Mouse (Mus musculus): Measurements from ENCODE around the gene Serp2. TPM values are rescaled to one million over a fixed set of nuclear protein-coding genes. Genes with fewer than 3 reads are reported as not detected.

Serp2 gene
- total and polyA plus RNA-seq, 2 experiments from 2014 or later = 125 to 277 TPM

DNA sequence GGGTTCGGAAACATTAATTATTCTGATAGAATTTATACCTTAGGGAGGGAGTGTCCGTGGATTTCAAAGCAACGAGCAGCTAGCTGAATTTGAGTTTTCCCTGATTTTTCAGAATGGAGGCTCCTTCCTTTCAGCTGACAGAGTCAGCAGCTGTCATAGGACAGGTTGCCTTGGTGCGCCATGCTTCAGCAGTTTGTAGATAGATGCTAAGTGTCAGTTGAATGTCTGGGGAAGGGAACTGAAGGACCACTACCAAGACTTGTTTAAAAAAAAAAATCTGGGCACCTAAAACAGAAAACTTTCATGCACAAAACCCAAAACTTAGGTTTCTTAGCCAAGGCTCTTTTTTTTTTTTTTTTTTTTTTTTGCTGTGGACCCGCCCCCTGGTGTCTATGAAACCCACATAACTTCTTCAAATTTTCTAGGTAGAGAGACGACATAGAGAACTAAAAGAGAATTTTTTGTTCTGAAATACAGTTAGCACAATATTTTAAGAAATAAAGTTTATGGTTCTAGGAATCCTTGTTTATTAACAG lies 42.6 kb downstream of the Serp2 start:
- Histone ChIP-seq H3K4me1 (ENCODE audit: insufficient read depth) (no peaks in the 10 kb centered on the region), H3K36me3 (ENCODE audit: insufficient read depth) (no peaks in the 10 kb centered on the region), H3K4me3 (ENCODE audit: low read depth, low read length) (no peak overlapping the region), H3K4me2 (ENCODE audit: low read depth) (no peak overlapping the region), H3K27me3 (ENCODE audit: insufficient read depth, low read length) (no peaks in the 10 kb centered on the region), H3K27ac (ENCODE audit: low read depth, low read length) (no peak overlapping the region), H3K9me3 (ENCODE audit: low read length) (no peaks in the 10 kb centered on the region), H3K9ac (no peak overlapping the region)
- DNase-seq (no peak), ATAC-seq (peak; percentile 57; the same call in 1 of the 2 replicates)
- no peak for TF ChIP-seq CTCF (IDR thresholded peaks at IDR 0.05; ENCODE audit: low read depth)
- 36% methylated on average over 6 of the region's 6 CpGs for WGBS

DNA sequence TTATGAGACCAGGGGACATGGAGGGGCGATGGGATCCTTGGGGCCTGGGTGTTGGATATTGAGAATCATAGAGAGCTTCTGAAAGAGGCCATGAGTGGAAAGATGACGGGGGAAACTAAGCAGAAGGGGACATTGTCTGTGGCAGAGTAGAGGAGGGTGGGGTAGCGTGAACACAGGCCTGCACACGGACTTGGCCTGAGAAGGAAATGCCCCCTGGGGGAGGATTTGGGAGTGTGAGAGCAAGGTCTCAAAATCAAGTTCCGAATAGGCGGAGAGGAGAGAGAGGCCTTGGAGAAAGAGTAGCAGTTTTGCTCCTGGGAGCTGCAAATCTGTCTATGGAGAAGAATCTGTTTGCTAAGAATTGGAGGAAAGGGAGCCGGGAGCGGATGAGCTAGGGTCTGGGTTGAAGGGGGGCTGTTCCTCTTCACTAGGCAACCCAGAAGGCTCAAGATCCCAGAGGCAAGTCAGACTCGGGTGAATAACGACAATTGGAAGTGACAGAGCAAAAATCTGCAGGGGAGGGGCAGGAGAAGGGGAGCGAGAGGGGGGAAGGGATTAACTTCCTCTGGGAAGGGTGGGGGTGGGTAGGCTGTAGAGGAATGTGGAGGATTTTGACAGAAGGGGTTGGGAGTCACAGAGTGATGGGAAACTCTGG lies 43.2 kb downstream of the Serp2 start:
- 22% methylated on average over 11 of the region's 11 CpGs for WGBS
- TF ChIP-seq CTCF (IDR thresholded peaks at IDR 0.05; ENCODE audit: low read depth) = no peak
- DNase-seq (no peak), ATAC-seq (peak; percentile 59; the same call in 1 of the 2 replicates)
- Histone ChIP-seq H3K9ac (no peak overlapping the region), H3K4me1 (ENCODE audit: insufficient read depth) (no peaks in the 10 kb centered on the region), H3K4me2 (ENCODE audit: low read depth) (peak overlapping the region; percentile 13; the same call in 1 of the 2 replicates), H3K9me3 (ENCODE audit: low read length) (no peaks in the 10 kb centered on the region), H3K36me3 (ENCODE audit: insufficient read depth) (no peaks in the 10 kb centered on the region), H3K4me3 (ENCODE audit: low read depth, low read length) (no peak overlapping the region), H3K27ac (ENCODE audit: low read depth, low read length) (0 out of 2 replicates have a peak overlapping the region, but pooled peaks have one; percentile 29), H3K27me3 (ENCODE audit: insufficient read depth, low read length) (no peaks in the 10 kb centered on the region)

DNA sequence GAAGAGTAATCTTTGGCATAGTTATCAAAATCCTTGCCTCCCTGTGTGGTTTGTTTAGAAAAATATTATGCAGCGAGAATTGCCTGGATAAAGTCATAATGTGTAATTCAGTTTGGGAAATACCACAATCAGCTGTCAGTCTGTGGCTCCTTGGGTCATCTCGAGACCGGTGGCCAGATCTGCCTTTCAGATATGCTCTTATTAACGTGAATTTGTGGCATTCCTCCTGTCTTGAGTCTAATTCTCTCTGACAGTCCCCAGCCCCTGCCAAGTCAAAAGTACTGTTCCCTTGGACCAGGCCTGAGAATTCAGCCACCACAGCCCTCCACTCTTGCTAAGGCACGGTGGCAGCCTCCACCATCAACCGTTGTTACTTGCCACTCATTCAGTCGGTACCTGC lies 44.7 kb downstream of the Serp2 start:
- Histone ChIP-seq H3K9me3 (ENCODE audit: low read length) (no peaks in the 10 kb centered on the region), H3K27me3 (ENCODE audit: insufficient read depth, low read length) (no peaks in the 10 kb centered on the region), H3K9ac (no peak overlapping the region), H3K27ac (ENCODE audit: low read depth, low read length) (no peak overlapping the region), H3K36me3 (ENCODE audit: insufficient read depth) (peaks cover 10% of the 10 kb centered on the region; the same call in 1 of the 2 replicates), H3K4me3 (ENCODE audit: low read depth, low read length) (no peak overlapping the region), H3K4me2 (ENCODE audit: low read depth) (no peak overlapping the region), H3K4me1 (ENCODE audit: insufficient read depth) (peaks cover 4% of the 10 kb centered on the region; the same call in 1 of the 2 replicates)
- TF ChIP-seq CTCF (IDR thresholded peaks at IDR 0.05; ENCODE audit: low read depth) = no peak
- no peak for DNase-seq
- no peak for ATAC-seq
- 86% methylated on average over 7 of the region's 7 CpGs for WGBS

DNA sequence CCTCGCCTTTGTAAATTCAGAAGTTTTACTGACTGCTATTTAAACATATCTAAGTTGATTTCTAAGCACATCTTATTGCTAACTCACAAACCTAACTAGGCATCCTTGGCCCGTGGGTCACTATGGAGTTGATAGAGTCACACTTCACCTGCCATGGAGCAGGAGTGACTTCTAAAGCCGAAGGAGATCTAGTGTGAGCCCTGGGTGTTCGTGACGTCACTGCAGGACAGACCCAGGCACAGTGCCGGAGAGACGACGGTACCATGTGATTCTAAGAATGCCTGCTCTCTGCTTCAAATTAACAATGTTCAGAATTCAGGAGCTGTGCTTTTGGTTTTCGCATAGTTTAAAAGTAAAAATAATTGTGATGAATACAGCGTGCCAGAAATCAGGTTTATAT lies 48.0 kb downstream of the Serp2 start:
- 73% methylated on average over 10 of the region's 10 CpGs for WGBS
- ATAC-seq = no peak
- TF ChIP-seq CTCF (IDR thresholded peaks at IDR 0.05; ENCODE audit: low read depth) = no peak

DNA sequence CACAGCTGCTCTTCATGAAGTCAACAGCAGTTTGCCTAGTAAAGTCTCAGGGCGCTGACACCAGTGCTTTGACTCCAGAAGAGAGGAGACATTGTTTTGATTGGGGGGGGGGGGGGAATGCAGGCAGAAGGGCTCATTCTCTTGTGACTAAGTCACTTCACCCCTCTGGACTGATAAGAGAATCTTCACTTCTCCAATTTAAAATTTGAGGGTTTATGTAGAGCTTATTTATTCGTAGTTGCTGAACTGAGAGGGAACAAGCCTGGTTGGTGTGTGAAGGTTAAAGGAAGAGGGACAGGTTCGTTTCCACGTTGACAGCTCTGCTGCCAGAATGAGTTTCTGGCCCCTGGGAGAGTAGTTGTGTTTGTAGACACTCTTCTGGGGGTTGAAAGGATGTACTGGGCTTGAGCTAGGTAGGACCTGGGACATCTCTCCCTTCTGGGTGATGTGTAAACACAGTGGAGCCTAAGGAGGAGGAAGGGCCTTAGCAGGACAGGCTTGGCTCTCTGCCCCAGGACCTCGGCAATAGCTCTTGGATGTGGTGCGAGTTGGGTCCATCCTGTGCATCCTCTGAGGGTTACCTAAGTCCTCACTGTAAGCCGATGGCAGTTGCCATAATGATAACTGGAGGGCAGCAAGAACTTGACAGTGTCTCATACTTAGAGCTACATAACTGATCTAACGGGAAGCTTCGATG lies 48.7 kb downstream of the Serp2 start:
- WGBS = 82% methylated on average over 9 of the region's 9 CpGs
- no peak overlapping the region for H3K27ac ChIP-seq (ENCODE audit: low read depth, low read length)
- peak overlapping the region; percentile 85; the same call in 1 of the 2 replicates for H3K4me2 ChIP-seq (ENCODE audit: low read depth)
- H3K9ac ChIP-seq = no peak overlapping the region
- no peak overlapping the region for H3K4me3 ChIP-seq (ENCODE audit: low read depth, low read length)
- peaks cover 10% of the 10 kb centered on the region; the same call in 1 of the 2 replicates for H3K36me3 ChIP-seq (ENCODE audit: insufficient read depth)
- ATAC-seq = no peak
- no peaks in the 10 kb centered on the region for H3K9me3 ChIP-seq (ENCODE audit: low read length)
- H3K27me3 ChIP-seq (ENCODE audit: insufficient read depth, low read length) = no peaks in the 10 kb centered on the region
- peaks cover 4% of the 10 kb centered on the region; the same call in 1 of the 2 replicates for H3K4me1 ChIP-seq (ENCODE audit: insufficient read depth)
- DNase-seq = no peak
- no peak for TF ChIP-seq CTCF (IDR thresholded peaks at IDR 0.05; ENCODE audit: low read depth)

More for the DNA sequence above, 48.0 kb downstream of the Serp2 start:
- peaks cover 10% of the 10 kb centered on the region; the same call in 1 of the 2 replicates for H3K36me3 ChIP-seq (ENCODE audit: insufficient read depth)
- no peak overlapping the region for H3K4me3 ChIP-seq (ENCODE audit: low read depth, low read length)
- H3K27ac ChIP-seq (ENCODE audit: low read depth, low read length) = no peak overlapping the region
- no peaks in the 10 kb centered on the region for H3K9me3 ChIP-seq (ENCODE audit: low read length)
- DNase-seq = no peak
- H3K4me1 ChIP-seq (ENCODE audit: insufficient read depth) = peaks cover 4% of the 10 kb centered on the region; the same call in 1 of the 2 replicates
- no peak overlapping the region for H3K4me2 ChIP-seq (ENCODE audit: low read depth)
- H3K9ac ChIP-seq = no peak overlapping the region
- no peaks in the 10 kb centered on the region for H3K27me3 ChIP-seq (ENCODE audit: insufficient read depth, low read length)

DNA sequence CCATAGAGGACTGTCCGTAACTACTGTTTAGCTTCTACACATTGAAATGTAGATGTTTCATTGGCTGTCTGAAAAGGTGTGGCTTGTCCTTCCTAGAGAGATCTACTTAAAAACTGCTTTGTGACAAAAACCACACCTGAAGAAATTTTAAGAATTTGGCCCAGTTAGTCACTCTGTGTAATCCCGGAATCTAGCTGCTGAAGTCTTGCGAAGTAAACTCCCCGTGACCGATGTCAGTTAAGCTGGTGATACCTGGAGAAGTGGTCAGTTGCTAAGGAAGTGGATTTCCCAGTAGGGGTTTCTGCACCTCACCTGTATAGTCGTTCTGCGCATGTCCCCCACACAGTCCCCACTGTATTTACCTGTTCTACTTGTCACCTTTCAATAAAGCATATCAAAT lies 49.3 kb downstream of the Serp2 start:
- Histone ChIP-seq H3K9ac (no peak overlapping the region; the same call in 1 of the 2 replicates), H3K4me2 (ENCODE audit: low read depth) (peak overlapping the region; percentile 85), H3K4me3 (ENCODE audit: low read depth, low read length) (peak overlapping the region; percentile 65), H3K27me3 (ENCODE audit: insufficient read depth, low read length) (no peaks in the 10 kb centered on the region), H3K36me3 (ENCODE audit: insufficient read depth) (peaks cover 10% of the 10 kb centered on the region; the same call in 1 of the 2 replicates), H3K9me3 (ENCODE audit: low read length) (no peaks in the 10 kb centered on the region), H3K27ac (ENCODE audit: low read depth, low read length) (no peak overlapping the region), H3K4me1 (ENCODE audit: insufficient read depth) (peaks cover 4% of the 10 kb centered on the region; the same call in 1 of the 2 replicates)
- 94% methylated on average over 7 of the region's 7 CpGs for WGBS
- DNase-seq = no peak
- no peak for TF ChIP-seq CTCF (IDR thresholded peaks at IDR 0.05; ENCODE audit: low read depth)
- no peak for ATAC-seq
